Mouse (Mus musculus) ES-Bruce4 (cell line): ENCODE measurements at regions not wholly inside any gene's neighbourhood (a gene's known extent, or its start where the extent isn't known, plus 50 kb on each side); places are given as distances from the start of the nearest gene placed in this dataset.

Experiments
- CTCF ChIP-seq: IDR thresholded peaks from one replicate; pipeline ENCODE4 v1.8.1; 2011; ENCODE audit warnings: low read depth, low read length
- EP300 ChIP-seq: IDR thresholded peaks from 2 replicates; pipeline ENCODE4 v1.6.1; 2011; ENCODE audit warnings: low read depth, low read length; ENCODE audit not compliant: insufficient read depth
- POLR2A ChIP-seq: IDR thresholded peaks from one replicate; pipeline ENCODE4 v1.8.1; 2011; ENCODE audit warnings: low read length; ENCODE audit not compliant: insufficient read depth

GRCm38 (mm10) chr15:42333642-42334041 lies 2199.5 kb downstream of the 9330182O14Rik start:
- TF ChIP-seq POLR2A (no peak), CTCF (no peak), EP300 (no peak)
